Mouse (Mus musculus) bone marrow macrophage, adult 2 months (primary cell): ENCODE results near the gene Nampt. TPM values are rescaled to one million over a fixed set of nuclear protein-coding genes. Genes with fewer than 3 reads are reported as not detected.
"Not testable (repeated sequence)": the region's sequence is repeated elsewhere in the genome, so short reads cannot be mapped to it uniquely, and the experiment has no call there.

Experiments
- H3K27ac ChIP-seq: 2 replicates; pipeline ENCODE4 v1.5.1; 2012; ENCODE audit warnings: low read depth, low read length; ENCODE audit not compliant: insufficient read depth
- H3K4me1 ChIP-seq: 2 replicates; pipeline ENCODE4 v1.6.1; 2012; ENCODE audit warnings: low read length; ENCODE audit not compliant: control insufficient read depth, insufficient read depth
- H3K4me3 ChIP-seq: 2 replicates; pipeline ENCODE4 v1.5.1; 2012; ENCODE audit warnings: mild to moderate bottlenecking, low read length, moderate library complexity; ENCODE audit not compliant: insufficient read depth
- CTCF ChIP-seq: IDR thresholded peaks from 2 replicates; pipeline ENCODE4 v1.5.1; 2012; ENCODE audit warnings: low read depth, mild to moderate bottlenecking, low read length, moderate library complexity
- POLR2A ChIP-seq: IDR thresholded peaks from 2 replicates; pipeline ENCODE4 v1.6.1; 2012; ENCODE audit warnings: mild to moderate bottlenecking, low read depth, low read length, borderline replicate concordance
- polyA plus RNA-seq: library from polyadenylated mRNA; stranded (reverse); fragments of >200 nt; gene quantifications from 2 replicates; pipeline ENCODE4 v1.2.4, GENCODE M21; 2012; ENCODE audit not compliant: missing spikeins, insufficient read depth, insufficient read length

The Nampt gene
- polyA plus RNA-seq, 1 experiment, result 112 TPM

GRCm38 (mm10) chr12:32870815-32871214 lies 51.5 kb downstream of the Nampt start:
- no peak overlapping the region for H3K4me3 ChIP-seq
- H3K4me1 ChIP-seq, result no peaks in the 10 kb centered on the region
- H3K27ac ChIP-seq, result no peak overlapping the region
- TF ChIP-seq CTCF, result no peak
- no peak for TF ChIP-seq POLR2A

DNA sequence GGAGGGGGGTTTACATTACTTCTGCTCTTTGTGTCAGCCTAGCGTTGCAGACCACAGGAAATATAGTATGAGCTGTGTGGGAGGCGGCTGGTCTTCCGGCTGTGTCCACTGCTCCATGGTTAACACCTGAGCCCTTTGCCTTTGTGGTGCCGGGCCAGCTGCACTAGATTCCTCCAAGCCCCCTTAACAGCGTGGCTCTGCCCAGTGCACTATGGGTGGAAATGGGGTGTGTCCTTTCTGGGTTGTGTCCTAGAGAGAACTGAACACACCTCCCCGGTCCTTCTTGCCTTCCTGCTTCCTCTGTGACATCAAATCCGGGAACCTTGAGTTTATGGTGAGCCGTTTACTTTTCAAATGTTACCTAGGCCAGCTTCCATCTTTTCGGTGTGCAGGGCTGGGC lies 58.2 kb downstream of the Nampt start:
- no peak for TF ChIP-seq POLR2A
- no peak for TF ChIP-seq CTCF
- no peak overlapping the region for H3K4me3 ChIP-seq

GRCm38 (mm10) chr12:32877964-32878571 lies 58.7 kb downstream of the Nampt start:
- Histone ChIP-seq H3K4me1 (peaks cover 3% of the 10 kb centered on the region), H3K4me3 (no peak overlapping the region), H3K27ac (no peak overlapping the region)
- no peak for TF ChIP-seq POLR2A
- TF ChIP-seq CTCF, result no peak

More for the DNA sequence above, 58.2 kb downstream of the Nampt start:
- Histone ChIP-seq H3K27ac (no peak overlapping the region), H3K4me1 (peaks cover 3% of the 10 kb centered on the region)

DNA sequence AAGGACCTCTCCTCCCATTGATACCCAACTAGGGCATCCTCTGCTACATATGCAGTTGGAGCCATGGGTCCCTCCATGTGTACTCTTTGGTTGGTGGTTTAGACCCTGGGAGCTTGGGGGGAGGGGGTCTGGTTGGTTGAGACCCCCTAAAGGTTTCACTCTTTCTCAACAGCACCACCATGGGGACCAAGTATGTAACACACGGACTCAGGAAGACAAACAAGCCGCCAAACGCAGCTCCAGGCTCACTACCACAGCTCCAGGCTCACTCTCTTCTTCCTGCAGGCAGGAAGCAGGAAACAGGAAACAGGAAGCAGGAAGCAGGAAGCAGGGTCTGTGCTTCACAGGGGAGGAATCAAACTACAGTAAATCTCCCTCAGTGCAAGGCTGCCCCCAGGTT lies 60.0 kb downstream of the Nampt start:
- H3K4me1 ChIP-seq, result peaks cover 3% of the 10 kb centered on the region
- no peak overlapping the region for H3K27ac ChIP-seq
- H3K4me3 ChIP-seq, result no peak overlapping the region
- TF ChIP-seq CTCF (no peak), POLR2A (no peak)

- peaks cover 9% of the 10 kb centered on the region for H3K4me1 ChIP-seq
- no peak for TF ChIP-seq POLR2A
- TF ChIP-seq CTCF, result no peak
- H3K4me3 ChIP-seq, result no peak overlapping the region
- H3K27ac ChIP-seq, result no peak overlapping the region
These were observed 65.0 kb downstream of the Nampt start for GRCm38 (mm10) chr12:32884356-32884755.

DNA sequence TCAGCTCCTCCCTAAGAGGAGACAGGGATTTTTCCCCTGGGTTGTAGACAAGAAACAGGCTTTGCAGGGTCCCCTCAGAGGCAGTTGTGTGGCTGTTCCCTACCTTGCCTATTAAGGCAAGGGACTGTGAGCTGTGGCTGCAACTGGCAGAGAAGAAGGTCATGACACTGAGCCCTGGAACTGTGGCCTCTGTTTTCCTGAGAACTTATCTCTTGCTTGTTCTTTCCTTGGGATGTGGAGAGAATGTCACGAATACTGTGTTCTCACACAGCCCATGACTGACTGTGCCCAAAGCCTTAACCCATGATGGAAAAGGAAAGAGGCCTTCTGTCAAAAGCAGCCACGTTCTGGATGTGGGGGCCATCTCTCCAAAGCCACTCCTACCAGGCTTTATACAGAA lies 65.7 kb downstream of the Nampt start:
- Histone ChIP-seq H3K4me3 (no peak overlapping the region), H3K4me1 (peaks cover 13% of the 10 kb centered on the region), H3K27ac (no peak overlapping the region)
- no peak for TF ChIP-seq CTCF
- TF ChIP-seq POLR2A, result no peak

DNA sequence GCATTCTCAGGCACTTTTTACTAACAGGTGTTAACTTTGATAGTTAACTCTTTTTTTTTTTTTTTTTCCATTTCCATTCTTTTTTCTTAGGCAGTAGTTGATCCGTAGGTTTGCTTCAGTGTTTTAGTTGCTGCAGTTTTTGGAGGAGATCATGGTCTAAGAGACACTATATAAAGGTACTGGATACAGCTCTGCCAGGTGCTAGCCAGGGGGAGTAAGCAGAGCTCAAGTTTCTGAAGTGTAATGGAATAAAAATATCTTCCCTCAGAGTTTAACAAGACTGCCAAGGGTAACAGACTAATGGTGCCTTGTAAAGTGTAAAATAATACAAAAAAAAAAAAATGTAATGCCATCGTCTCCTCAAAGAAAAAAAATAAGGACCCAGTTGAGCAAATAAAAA lies 67.0 kb downstream of the Nampt start:
- TF ChIP-seq CTCF, result no peak
- no peak for TF ChIP-seq POLR2A
- Histone ChIP-seq H3K4me1 (peaks cover 23% of the 10 kb centered on the region), H3K27ac (no peak overlapping the region), H3K4me3 (no peak overlapping the region)

DNA sequence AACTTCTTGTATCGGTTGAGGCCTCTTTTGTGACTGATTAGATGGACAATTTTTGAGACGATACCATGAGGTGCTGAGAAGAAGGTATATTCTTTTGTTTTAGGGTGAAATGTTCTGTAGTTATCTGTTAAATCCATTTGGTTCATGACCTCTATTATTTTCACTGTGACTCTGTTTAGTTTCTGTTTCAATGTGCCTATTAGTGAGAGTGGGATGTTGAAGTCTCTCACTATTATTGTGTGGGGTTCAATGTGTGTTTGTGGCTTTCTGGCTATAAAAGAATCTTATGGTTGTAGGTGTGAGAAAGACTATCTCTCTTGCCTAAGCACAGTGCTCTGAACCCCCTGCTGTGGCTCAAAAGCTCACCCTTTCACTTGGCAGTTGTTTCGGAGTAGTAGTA lies 68.9 kb downstream of the Nampt start:
- TF ChIP-seq CTCF (no peak), POLR2A (no peak)
- Histone ChIP-seq H3K4me3 (no peak overlapping the region), H3K27ac (no peak overlapping the region), H3K4me1 (peaks cover 34% of the 10 kb centered on the region)

GRCm38 (mm10) chr12:32889846-32890245 lies 70.5 kb downstream of the Nampt start:
- H3K27ac ChIP-seq, result peak overlapping the region; percentile 82
- no peak overlapping the region for H3K4me3 ChIP-seq
- no peak for TF ChIP-seq POLR2A
- no peak for TF ChIP-seq CTCF

DNA sequence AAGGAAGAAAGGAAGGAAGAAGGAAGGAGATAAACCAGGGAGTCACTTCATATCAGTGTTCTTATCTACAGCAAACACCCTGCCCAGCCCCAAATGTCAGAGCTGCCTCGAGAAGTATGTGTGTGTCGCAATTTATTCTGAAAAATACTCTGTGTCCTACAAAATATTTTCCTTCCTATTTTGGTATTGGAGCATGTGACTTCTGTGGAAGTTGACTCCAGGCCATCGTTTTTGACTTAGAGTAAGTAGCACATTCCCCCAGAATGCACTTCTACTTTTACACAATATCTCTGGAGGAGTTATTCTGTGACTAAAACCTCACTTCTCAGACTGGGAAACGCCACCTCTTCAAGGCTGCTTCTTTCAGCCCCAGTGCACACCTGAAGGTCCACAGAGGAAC lies 71.1 kb downstream of the Nampt start:
- TF ChIP-seq CTCF, result no peak
- TF ChIP-seq POLR2A, result no peak
- peak overlapping the region; percentile 82 for H3K27ac ChIP-seq
- peaks cover 39% of the 10 kb centered on the region for H3K4me1 ChIP-seq
- H3K4me3 ChIP-seq, result no peak overlapping the region

More at GRCm38 (mm10) chr12:32889846-32890245, 70.5 kb downstream of the Nampt start:
- H3K4me1 ChIP-seq, result peaks cover 39% of the 10 kb centered on the region

GRCm38 (mm10) chr12:32891271-32891670 lies 71.9 kb downstream of the Nampt start:
- Histone ChIP-seq H3K27ac (peak overlapping the region; percentile 82), H3K4me1 (peaks cover 39% of the 10 kb centered on the region)
- not testable (repeated sequence) for H3K4me3 ChIP-seq
